Mouse (Mus musculus) embryonic fibroblast, embryonic 13.5 days (primary cell): ENCODE results near the gene Acadm.
A peak's percentile ranks its signal among the peaks of the same experiment; 100 is the strongest.

Experiments used
- CTCF ChIP-seq: IDR thresholded peaks from 2 replicates; pipeline ENCODE4 v1.5.1; 2011; ENCODE audit warnings: mild to moderate bottlenecking, control low read depth, low read length, moderate library complexity, borderline replicate concordance; ENCODE audit not compliant: insufficient read depth
- POLR2A ChIP-seq: IDR thresholded peaks from 2 replicates; pipeline ENCODE4 v1.6.1; 2011; ENCODE audit warnings: low read depth, mild to moderate bottlenecking, control low read depth, low read length, moderate library complexity

DNA sequence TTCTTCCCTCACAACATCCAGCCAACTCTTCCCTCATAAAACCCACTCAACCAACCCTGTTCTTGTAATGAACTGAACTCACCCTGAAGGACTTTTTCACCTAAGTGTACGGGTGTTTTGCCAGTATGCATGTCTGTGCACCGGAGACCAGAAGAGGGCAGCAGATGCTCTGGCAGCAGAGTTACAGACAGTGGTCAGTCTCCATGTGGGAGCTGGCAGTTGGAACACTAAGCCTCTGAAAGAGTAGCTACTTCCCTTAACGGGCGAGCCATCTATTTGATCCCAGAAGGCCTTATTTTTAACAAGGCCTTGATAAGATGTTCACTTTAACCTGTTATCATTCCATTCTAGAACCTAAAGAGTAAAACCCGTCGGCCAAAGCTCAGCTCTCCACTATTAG is 39.8 kb downstream of the Acadm start:
- peak; percentile 87 for TF ChIP-seq CTCF
- no peak; the same call in 1 of the 2 replicates for TF ChIP-seq POLR2A
